Mouse (Mus musculus) testis, postnatal 14 days (tissue): ENCODE data around the gene C1qtnf7.

Source experiments
- DNase-seq: peaks from one replicate; pipeline ENCODE4 v3.0.0; 2021; ENCODE audit warnings: low spot score

C1qtnf7 gene

GRCm38 (mm10) chr5:43515401-43515976 is at the start of gene C1qtnf7:
TSS of gene C1qtnf7 (plus strand) at chr5:43515538.
- no peak for DNase-seq

- no peak for DNase-seq
These were observed 48.6 kb upstream of the C1qtnf7 start for GRCm38 (mm10) chr5:43466762-43467161.

GRCm38 (mm10) chr5:43467214-43467613 is 48.1 kb upstream of the C1qtnf7 start:
- DNase-seq: no peak

GRCm38 (mm10) chr5:43468937-43469336 is 46.4 kb upstream of the C1qtnf7 start:
- no peak for DNase-seq

GRCm38 (mm10) chr5:43477953-43478352 is 37.4 kb upstream of the C1qtnf7 start:
- DNase-seq: no peak

- DNase-seq: no peak
These were observed 35.3 kb upstream of the C1qtnf7 start for GRCm38 (mm10) chr5:43480046-43480445.

GRCm38 (mm10) chr5:43480786-43481185 is 34.6 kb upstream of the C1qtnf7 start:
- no peak for DNase-seq

- DNase-seq: no peak
These were observed 33.5 kb upstream of the C1qtnf7 start for GRCm38 (mm10) chr5:43481824-43482223.

GRCm38 (mm10) chr5:43501887-43502286 is 13.5 kb upstream of the C1qtnf7 start:
- DNase-seq: no peak

GRCm38 (mm10) chr5:43504243-43504786 is 11.0 kb upstream of the C1qtnf7 start:
- no peak for DNase-seq

GRCm38 (mm10) chr5:43508470-43508869 is 6.9 kb upstream of the C1qtnf7 start:
- no peak for DNase-seq

GRCm38 (mm10) chr5:43508892-43509291 is 6.4 kb upstream of the C1qtnf7 start:
- DNase-seq: no peak

GRCm38 (mm10) chr5:43511126-43511525 is 4.2 kb upstream of the C1qtnf7 start:
- no peak for DNase-seq

- no peak for DNase-seq
These were observed 1.2 kb downstream of the C1qtnf7 start for GRCm38 (mm10) chr5:43516491-43516890.

- DNase-seq: peak; percentile 17
These were observed 2.0 kb downstream of the C1qtnf7 start for GRCm38 (mm10) chr5:43517313-43517712.

GRCm38 (mm10) chr5:43519905-43520304 is 4.6 kb downstream of the C1qtnf7 start:
- DNase-seq: no peak

GRCm38 (mm10) chr5:43521369-43521768 is 6.0 kb downstream of the C1qtnf7 start:
- DNase-seq: no peak

- no peak for DNase-seq
These were observed 7.5 kb downstream of the C1qtnf7 start for GRCm38 (mm10) chr5:43522866-43523265.

GRCm38 (mm10) chr5:43526874-43527584 is 11.7 kb downstream of the C1qtnf7 start:
- DNase-seq: no peak

- no peak for DNase-seq
These were observed 14.8 kb downstream of the C1qtnf7 start for GRCm38 (mm10) chr5:43530186-43530585.

- no peak for DNase-seq
These were observed 15.5 kb downstream of the C1qtnf7 start for GRCm38 (mm10) chr5:43530886-43531285.

- no peak for DNase-seq
These were observed 23.2 kb downstream of the C1qtnf7 start for GRCm38 (mm10) chr5:43538322-43539167.

GRCm38 (mm10) chr5:43539168-43539516 is 23.8 kb downstream of the C1qtnf7 start:
- DNase-seq: no peak
